Mouse (Mus musculus): ENCODE measurements around the gene P4hb.

- TF ChIP-seq POLR2A (IDR thresholded peaks at IDR 0.05; ENCODE audit: borderline replicate concordance, insufficient read depth, low read length): no peak
- TF ChIP-seq CTCF (IDR thresholded peaks at IDR 0.05; ENCODE audit: borderline replicate concordance, insufficient read depth, low read depth, low read length): no peak
These were observed 54.5 kb downstream of the P4hb start for GRCm38 (mm10) chr11:120518558-120518957.

Measured in cerebellum, adult 2 months (tissue).